Mouse (Mus musculus) C2C12 (cell line): ENCODE results near the gene Fam161a.

Experiments used
- CTCF ChIP-seq: IDR thresholded peaks from one replicate; pipeline ENCODE4 v1.5.1; 2011; ENCODE audit not compliant: control insufficient read depth, insufficient read depth, insufficient read length
- MAX ChIP-seq: IDR thresholded peaks from one replicate; pipeline ENCODE4 v1.6.1; 2011; ENCODE audit warnings: mild to moderate bottlenecking, control low read depth
- USF1 ChIP-seq: IDR thresholded peaks from one replicate; pipeline ENCODE4 v1.6.1; 2011; ENCODE audit warnings: low read depth, mild to moderate bottlenecking, control low read depth, moderate library complexity

DNA sequence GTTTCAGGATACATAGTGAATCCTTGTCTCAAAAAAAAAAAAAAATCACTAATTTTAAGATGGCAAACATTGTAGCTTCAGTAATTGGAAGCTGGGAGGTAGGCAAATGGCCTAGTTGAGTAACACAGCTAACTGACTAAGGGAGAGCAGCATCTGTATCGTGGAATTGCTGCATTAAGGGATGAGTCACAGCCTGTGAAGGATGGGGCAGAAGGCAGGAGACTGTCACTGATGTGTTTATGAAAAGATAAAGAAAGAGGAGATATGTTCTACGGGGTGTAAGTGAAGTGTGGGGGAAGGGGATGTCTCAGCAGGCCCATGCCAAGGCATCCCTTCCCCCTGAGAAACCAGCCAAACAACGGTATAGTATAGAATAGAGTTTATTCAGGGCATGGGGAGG is 56.5 kb downstream of the Fam161a start:
- no peak for TF ChIP-seq USF1
- TF ChIP-seq MAX = no peak
- TF ChIP-seq CTCF = no peak
